9 mouse cellular contexts compared by ENCODE assay signal in the genomic region with DNA sequence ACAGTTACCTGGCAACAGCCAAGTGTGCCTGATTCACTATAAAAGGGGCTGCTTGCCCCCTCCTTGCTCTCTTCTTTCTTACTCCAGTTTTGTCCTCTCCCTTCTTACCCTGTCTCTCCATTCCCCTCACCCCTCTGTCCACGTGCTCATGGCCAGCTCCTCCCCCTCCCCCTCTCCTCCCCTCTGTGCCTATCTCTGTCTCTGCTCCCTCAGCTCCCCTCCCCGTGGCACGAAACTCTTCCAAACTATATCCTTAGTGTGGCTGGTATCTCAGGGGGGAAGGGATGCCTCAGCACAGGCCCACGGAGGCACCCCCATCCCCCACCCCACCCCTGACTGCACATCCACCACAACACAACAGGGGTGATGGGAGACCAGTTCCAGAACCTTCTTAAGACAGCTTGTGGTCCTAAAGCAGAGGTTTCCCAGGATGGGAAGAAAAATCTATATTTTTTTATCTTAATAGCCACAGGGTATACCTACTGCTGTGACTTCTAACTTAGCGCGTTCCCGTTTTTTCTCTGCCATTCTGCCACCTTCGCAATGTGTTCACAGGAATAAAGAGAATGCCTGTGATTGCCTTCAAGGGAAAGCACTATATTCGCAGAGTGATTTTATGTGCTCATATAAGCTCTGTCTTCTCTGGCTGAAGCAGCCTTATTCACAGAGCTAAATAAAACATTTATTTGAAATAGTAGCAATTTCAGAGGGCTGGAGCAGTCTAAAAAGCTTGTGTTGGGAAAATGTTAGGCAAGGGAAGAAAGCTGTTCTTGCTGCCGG.
DNase-seq lines count a peak whose midpoint lies in the region; ATAC-seq and TF ChIP-seq lines count a peak whose summit lies in the region.
"Had no signal": no experiment of that assay in that cellular context is flagged by ENCODE, and none has a peak within 500 bp of the region (broad histone marks: within the 10 kb centered on the region; RNA-seq: fewer than 3 reads in every experiment).

No protein-coding gene starts in this region.

- H3K27me3 ChIP-seq in forebrain, embryonic 13.5 days = no peaks in the 10 kb centered on the region
- H3K27me3 ChIP-seq in hindbrain, postnatal 0 days (ENCODE audit: insufficient read depth, low read length) = no peaks in the 10 kb centered on the region
- H3K27me3 ChIP-seq in neural tube, embryonic 14.5 days (ENCODE audit: control insufficient read depth, insufficient read depth, low read length) = no peaks in the 10 kb centered on the region

- no peak for TF ChIP-seq CTCF in hindbrain, postnatal 0 days (IDR thresholded peaks at IDR 0.05; ENCODE audit: low read depth)

- WGBS in forebrain, embryonic 13.5 days = 60% methylated on average over 10 of the region's 10 CpGs
- WGBS in hindbrain, postnatal 0 days = 40% methylated on average over 10 of the region's 10 CpGs
- 48% methylated on average over 10 of the region's 10 CpGs for WGBS in neural tube, embryonic 14.5 days

- no peak overlapping the region for H3K4me2 ChIP-seq in forebrain, embryonic 13.5 days
- H3K4me2 ChIP-seq in hindbrain, postnatal 0 days (ENCODE audit: low read depth, low read length) = no peak overlapping the region
- H3K4me2 ChIP-seq in neural tube, embryonic 14.5 days (ENCODE audit: low read depth, low read length) = no peak overlapping the region

- no peak overlapping the region for H3K9ac ChIP-seq in forebrain, embryonic 13.5 days
- no peak overlapping the region for H3K9ac ChIP-seq in hindbrain, postnatal 0 days (replicated peaks; ENCODE audit: low read length)
- no peak overlapping the region for H3K9ac ChIP-seq in neural tube, embryonic 14.5 days (replicated peaks; ENCODE audit: low read depth, low read length)

- no peaks in the 10 kb centered on the region for H3K36me3 ChIP-seq in forebrain, embryonic 13.5 days (ENCODE audit: poor library complexity, severe bottlenecking)
- no peaks in the 10 kb centered on the region for H3K36me3 ChIP-seq in hindbrain, postnatal 0 days (ENCODE audit: insufficient read depth, low read length)
- no peaks in the 10 kb centered on the region for H3K36me3 ChIP-seq in neural tube, embryonic 14.5 days (ENCODE audit: control insufficient read depth, insufficient read depth, low read length)

- ATAC-seq in forebrain, embryonic 13.5 days = peak; percentile 39; the same call in 1 of the 2 replicates
- peak; percentile 43 for ATAC-seq in hindbrain, postnatal 0 days
- peak; percentile 55 for ATAC-seq in neural tube, embryonic 14.5 days (ENCODE audit: low read depth)

- peaks cover 37% of the 10 kb centered on the region for H3K4me1 ChIP-seq in forebrain, embryonic 13.5 days
- H3K4me1 ChIP-seq in hindbrain, postnatal 0 days (ENCODE audit: insufficient read depth, low read length) = peaks cover 30% of the 10 kb centered on the region
- peaks cover 28% of the 10 kb centered on the region; the same call in 1 of the 2 replicates for H3K4me1 ChIP-seq in neural tube, embryonic 14.5 days (ENCODE audit: control insufficient read depth, insufficient read depth, low read length)

- peak overlapping the region; percentile 25 for H3K27ac ChIP-seq in forebrain, embryonic 13.5 days
- peak overlapping the region; percentile 41; the same call in 1 of the 2 replicates for H3K27ac ChIP-seq in hindbrain, postnatal 0 days
- peak overlapping the region; percentile 44 for H3K27ac ChIP-seq in neural tube, embryonic 14.5 days (ENCODE audit: low read depth, low read length)

- DNase-seq in left cerebral cortex, adult 9 months (ENCODE audit: low spot score in 2 of 2) = peak; percentile 22 to 23
- DNase-seq in left cerebral cortex, adult 11 months (ENCODE audit: low spot score) = no peak
- DNase-seq in hindbrain, postnatal 0 days (ENCODE audit: low spot score) = peak; percentile 48
- no peak for DNase-seq in retina, embryonic 14.5 days (ENCODE audit: low spot score)
- DNase-seq in urinary bladder, postnatal 36 days (ENCODE audit: low spot score in 2 of 2) = no peak
- DNase-seq: kidney, adult 2 months; lung, adult 2 months had no signal

- H3K4me3 ChIP-seq in forebrain, embryonic 13.5 days = no peak overlapping the region
- no peak overlapping the region for H3K4me3 ChIP-seq in hindbrain, postnatal 0 days (ENCODE audit: low read length)
- no peak overlapping the region for H3K4me3 ChIP-seq in neural tube, embryonic 14.5 days (ENCODE audit: low read depth, low read length)

- no peaks in the 10 kb centered on the region for H3K9me3 ChIP-seq in forebrain, embryonic 13.5 days (replicated peaks)
- no peaks in the 10 kb centered on the region for H3K9me3 ChIP-seq in hindbrain, postnatal 0 days (ENCODE audit: low read length)
- no peaks in the 10 kb centered on the region for H3K9me3 ChIP-seq in neural tube, embryonic 14.5 days (ENCODE audit: control insufficient read depth, low read length)

Comparison
In these comparisons a context has a peak if more than half of its experiments do, and no peak if none do; other contexts are left out.
1. DNase-seq: peak in left cerebral cortex, adult 9 months (2 of 2) and hindbrain, postnatal 0 days (single experiment); none in left cerebral cortex, adult 11 months (single experiment), retina, embryonic 14.5 days (single experiment) and urinary bladder, postnatal 36 days (0 of 2).
2. Peak in every context shown above with its lines, with median percentiles within 50 percentile points of each other: ATAC-seq and H3K27ac ChIP-seq.